Mouse (Mus musculus): ENCODE data around the gene Zc3h12d.
A peak's percentile ranks its signal among the peaks of the same experiment; 100 is the strongest.

Zc3h12d gene

DNA sequence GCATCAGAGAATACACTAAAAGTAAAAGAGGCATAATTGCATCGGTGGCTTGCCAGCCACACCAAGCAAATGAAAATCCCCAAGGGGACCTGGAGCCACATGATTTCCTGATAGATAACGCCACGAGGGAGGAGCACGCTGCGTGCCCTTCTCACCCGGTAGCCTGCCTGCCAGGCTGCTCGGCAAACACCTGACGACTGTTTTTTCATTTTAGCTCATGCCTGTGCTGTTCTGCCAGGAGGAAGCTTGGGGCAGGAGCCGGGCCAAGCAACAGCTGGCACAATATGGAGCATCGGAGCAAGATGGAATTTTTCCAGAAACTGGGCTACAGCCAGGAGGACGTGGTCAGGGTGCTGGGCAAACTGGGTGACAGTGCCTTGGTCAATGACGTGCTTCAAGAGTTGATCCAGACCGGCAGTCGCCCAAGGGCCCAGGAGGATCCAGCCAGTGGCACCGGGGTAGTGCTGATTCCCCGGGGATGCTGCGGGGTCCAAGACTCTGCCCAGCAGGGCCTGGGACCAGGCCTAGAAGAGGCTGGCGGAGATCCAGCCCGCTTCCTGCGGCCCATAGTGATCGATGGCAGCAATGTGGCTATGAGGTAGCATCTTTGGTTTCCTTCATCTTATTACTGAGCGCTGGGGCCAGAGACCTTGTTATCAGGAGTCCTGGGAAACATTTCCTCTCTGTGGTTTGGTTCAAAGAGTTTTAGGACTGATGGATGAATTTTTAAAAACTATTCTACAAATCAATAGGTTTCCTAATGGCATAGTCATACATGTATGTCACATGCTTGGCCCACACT lies 7.5 kb downstream of the Zc3h12d start:
- peak; percentile 50 to 51 for DNase-seq

DNA sequence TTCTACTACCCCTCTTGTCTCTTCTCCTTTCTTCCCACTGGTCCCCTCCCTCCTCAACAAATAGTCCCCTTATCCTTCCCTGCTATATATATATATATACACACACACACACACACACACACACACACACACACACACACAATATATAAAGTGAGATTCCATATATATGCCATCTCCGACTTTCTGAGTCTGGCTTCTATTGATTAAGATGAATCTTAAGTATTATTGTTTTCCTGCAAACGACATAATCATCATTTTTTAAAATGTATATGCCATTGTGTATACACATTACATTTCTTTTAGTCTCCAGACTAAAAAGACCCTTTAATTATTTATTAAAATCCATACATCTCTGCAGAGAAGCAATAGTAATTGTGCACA lies 8.1 kb downstream of the Zc3h12d start:
- DNase-seq = no peak

DNA sequence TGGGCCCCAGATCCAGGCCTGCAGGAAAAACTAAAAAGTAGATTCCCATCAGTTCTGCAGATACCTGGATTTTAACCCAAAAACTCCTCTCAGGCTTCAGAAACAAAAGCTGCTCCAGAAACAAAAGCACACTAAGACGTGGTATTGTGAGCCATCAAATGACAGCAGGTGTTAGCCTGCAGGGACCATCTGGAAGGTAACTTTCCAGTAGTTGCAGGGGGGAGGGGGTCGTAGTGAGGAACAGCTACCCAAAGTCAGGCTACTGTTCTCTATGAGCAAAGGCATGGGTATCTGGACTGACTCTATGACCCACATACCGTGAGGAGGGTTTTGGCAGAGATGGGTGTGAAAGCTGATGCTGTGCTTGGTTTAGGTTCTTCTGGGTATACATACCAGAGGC lies 8.5 kb downstream of the Zc3h12d start:
- DNase-seq = no peak

DNA sequence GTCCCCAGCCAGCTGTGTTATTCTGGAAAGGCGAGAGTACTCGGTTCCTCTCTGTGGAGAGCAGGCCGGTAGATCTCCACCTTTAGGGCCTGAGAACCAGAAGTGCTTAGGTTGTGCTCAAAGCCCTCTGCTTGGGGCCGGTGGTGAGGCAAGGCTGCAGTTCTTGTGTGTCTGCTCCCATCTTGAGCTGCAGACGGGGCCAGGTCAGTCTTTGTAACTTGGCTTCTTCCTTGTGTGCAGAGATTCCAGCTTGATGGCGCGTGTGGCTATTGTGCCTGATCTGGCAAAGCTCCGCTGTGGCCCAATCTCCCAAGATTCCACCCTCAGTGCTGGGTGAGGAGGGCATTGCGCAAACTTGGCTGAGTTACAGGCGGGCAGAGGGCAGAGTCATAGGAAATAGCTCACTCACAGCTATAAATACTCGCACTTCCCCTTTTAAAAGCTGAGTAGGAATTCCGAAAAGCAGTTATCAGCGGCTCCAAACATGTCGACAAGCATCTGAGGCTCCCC lies 9.4 kb downstream of the Zc3h12d start:
- DNase-seq = peak; percentile 30 to 44

DNA sequence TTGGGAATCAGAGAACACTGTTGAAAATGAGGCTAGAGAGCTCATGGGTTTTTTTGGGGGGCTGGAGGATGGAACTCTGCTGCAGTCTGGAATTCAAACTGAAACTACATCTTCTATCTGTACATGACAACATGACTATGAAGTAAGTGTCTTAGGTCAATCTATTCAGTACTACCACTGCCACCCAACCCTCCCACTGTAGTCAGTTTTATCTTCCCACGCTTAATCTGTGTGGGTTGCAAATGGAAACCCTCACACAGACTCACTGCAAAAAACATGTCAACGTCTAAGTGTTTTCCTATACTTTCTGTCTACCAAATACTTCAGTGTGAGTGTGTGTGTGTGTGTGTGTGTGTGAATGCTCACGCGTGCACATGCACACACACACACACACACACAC lies 10.9 kb downstream of the Zc3h12d start:
- DNase-seq = no peak

DNA sequence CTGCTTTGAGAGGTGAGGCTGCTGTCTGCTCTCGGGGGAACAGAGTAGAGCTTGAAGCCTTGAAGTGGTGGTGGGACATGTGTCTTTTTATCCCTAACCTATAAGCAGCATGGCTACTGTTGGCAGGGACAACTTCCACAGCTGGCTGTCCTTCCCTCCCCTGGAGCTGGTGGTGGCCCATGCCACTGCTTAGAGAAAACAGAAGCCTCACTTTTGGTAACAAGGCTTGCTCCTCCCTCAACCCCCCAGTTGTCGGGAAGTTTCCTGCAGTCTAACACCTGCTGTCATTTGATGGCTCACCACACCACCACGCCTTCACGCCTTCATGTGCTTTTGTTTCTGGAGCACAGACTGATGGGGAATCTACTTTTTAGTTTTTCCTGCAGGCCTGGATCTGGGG lies 11.9 kb downstream of the Zc3h12d start:
- no peak for DNase-seq

DNA sequence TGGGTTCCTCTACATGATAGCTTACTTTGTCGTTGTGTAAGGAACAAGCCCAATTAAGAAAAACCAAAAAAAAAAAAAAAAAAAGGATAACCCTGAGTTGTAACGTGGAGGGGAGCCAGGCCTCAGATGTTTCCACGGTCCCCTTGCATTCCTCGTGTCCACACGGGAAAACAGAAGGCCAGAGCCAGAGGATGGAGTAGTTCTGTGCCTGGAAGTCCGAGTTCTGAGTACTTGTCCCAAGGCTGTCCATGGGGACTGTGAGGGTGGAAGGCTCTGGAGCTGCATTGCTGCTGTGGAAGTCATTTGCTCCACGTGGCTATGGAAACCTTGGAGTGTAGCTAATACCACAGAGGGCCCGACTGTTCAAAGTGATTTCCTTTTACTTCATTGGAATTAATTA lies 12.9 kb downstream of the Zc3h12d start:
- no peak for DNase-seq

DNA sequence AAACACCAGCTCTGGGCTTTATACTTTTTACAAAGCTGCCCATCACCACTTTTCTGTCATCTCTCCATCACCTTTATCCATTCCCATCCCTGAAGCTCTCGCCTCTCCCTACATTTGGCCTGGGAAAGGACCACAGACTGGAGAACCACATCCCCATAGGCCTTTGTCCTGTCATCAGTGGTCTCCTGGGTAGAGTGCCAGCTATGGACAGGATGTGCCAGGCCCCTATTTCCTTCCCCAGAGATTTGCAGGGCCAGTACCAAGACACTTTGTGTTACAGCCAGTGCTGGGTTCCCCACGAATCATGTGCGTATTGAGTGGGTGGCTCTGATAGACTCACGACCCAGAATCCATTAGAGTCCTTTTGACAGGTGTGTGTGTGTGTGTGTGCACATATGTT lies 13.7 kb downstream of the Zc3h12d start:
- no peak for DNase-seq

DNA sequence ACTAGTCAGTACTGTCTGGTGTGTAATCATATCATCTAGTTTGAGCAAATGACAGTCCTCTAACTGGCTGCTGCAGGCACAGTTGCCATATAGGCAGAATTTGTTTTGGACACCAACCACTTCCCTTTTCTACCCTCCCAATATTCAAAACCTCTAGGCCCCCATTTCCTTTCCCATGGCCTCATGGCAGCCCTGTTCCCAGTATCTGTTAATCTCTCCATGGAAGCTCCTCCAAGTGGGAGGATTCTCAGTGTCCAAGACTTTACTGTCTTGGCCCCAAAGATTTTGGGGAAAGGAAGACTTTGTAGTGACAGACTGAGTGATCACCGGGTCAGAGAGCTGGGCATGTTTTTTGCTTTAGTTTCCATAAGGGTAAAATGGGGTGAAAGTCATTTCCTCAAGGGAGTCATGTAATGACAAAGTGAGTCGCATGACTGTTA lies 14.9 kb downstream of the Zc3h12d start:
- no peak for DNase-seq

DNA sequence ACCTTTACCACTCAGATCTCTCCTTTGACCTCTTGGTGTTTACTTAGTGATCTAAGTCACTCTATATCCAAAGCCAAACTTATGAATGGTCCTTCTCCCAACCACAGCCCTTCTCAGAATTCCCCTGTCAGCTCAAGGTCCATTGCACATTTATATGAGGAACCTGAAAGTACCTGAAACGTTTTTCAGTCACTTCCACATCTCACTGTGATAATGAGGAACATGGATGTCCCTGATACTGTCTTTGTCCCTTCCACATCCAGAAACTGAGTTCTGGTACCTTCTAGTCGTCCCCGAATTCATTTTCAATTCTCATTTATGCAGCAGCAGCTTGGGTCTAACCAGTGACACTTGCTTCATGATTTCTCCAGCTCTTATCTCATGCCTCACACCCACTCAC lies 19.6 kb downstream of the Zc3h12d start:
- DNase-seq = no peak

DNA sequence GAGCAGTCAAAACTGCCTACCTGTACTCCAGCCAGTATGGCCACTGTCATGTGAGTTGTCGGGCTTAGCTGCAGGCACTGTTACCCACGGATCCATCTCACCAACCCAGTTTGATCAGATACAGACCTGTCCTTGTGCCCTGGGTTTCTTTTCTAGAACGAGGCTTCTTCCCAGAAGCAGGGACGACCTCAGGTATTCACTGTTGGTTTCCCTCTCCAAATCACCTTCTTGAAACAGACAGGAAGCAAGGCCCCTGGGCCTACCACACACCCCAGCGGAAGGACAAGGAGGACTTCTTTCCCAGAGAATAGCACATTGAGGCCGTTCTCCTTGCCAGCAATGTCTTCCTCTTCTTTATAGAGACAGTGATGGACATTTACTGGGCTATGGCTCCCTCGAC lies 28.2 kb downstream of the Zc3h12d start:
- no peak for DNase-seq

DNA sequence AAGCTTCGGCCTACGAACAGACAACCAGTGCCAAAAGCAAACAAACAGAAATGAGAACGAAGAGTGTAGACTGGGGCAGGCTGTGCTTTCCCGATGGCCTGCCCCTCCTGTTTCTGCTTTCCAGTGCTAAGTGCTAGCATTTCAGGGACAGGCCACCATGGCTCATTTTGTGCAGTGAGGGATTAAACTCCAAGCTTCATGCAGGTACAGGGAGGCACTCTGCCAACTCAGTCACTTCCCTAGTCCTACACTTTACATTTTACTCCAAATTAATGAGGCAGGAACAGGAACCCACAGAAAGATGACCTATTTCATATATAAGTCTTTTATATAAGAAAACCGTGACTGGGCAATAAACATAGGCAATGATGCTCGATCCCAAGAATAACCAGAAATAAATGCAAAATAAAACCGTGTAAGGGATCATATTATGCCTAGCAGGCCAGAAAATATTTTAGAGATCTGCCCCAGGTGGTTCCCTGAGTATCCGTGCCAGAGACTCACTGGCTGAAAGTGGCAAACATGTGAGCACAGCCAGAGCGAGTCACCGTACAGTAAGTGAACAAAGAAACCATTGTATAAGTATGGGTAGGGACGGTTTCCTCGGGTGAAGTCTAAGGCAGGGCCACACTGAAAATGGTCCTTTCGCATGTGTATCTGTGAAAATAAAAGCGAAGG lies 29.1 kb downstream of the Zc3h12d start:
- DNase-seq = peak in 1 of 2 experiments; percentile 39

DNA sequence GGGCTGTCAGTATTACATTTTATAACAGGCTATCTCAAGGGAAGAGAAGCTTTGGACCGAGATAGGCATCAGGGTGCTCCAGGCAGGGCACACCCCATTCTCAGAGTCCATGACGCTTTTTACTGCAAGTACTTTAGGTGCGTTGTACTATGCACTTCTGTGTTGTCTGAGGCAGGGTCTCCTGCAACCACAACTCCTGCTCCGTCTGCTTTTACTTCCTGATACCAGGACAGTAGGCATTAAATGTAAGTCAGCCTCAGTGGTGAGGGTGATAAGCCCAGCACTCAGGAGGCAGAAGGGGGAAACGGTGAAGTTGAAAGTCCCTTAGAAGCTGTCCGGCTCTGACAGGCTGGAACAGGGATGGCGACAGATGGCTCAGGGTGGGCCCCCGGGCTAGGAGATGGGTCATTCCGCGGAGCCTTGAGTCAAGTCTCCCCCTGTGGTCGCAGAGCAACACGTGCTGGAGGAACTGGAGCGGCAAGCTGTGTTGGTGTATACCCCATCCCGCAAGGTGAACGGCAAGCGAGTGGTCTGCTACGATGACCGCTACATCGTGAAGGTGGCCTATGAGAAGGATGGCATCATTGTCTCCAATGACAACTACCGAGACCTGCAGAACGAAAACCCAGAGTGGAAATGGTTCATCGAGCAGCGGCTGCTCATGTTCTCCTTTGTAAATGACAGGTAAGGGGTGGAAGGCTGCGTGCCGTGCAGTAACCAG lies 29.8 kb downstream of the Zc3h12d start:
- DNase-seq = no peak

DNA sequence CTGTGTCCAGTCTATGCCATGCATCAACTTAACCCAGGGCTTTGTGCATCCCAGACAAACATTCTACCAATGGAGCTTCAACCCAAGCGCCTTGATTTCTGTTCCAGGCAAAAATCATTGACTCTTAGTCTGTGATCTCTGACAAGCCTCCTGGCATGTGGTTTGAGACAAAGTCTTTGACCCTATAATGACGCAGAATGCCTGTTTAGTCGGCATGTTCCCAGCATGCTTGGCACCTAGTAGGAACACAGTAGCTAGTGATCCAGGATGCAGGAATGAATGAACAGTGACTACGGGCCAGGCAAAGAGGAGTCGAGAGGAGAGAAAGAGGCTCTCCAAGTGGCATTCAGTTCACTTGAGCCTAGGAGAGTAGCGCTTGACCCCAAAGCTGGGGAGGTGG lies 31.1 kb downstream of the Zc3h12d start:
- no peak for DNase-seq

DNA sequence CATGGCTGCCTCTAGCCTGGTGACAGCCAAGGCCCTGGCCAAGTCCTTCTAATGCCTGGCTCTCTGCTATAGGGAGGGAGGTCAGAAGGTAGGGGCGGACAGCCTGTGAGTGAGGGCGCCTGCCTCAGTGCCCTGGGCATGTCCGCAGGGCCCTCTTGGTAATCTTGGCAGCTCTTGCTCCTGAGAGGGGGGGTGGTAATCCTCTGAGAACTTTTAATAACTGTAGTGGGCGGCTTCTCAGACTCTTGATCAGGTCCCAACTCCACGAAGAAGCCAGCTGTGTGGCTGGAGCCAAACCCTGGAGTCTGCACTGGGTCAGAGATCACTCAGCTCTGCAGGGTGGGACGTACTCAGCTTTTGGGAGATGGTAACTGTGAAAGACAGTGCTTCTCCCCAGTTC lies 31.9 kb downstream of the Zc3h12d start:
- no peak for DNase-seq

DNA sequence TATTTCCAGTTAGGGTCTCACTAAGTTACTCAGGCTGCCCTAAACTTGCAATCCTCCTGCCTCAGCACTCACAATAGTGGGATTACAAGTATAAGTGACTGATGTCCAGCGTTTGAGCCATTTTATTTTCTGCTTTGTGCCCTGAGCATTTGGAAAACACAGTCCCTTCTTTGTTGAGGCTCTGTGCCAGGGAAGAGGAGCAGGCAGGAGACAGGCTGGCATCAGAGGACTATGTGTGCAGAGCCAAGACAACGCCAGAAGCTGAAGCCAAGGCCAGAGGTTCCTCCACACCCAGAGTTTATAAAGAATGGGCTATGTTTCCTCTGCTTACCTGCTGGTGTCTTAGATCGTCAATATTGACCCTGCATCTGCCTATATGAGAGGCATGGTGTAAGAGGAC lies 32.5 kb downstream of the Zc3h12d start:
- no peak for DNase-seq

DNA sequence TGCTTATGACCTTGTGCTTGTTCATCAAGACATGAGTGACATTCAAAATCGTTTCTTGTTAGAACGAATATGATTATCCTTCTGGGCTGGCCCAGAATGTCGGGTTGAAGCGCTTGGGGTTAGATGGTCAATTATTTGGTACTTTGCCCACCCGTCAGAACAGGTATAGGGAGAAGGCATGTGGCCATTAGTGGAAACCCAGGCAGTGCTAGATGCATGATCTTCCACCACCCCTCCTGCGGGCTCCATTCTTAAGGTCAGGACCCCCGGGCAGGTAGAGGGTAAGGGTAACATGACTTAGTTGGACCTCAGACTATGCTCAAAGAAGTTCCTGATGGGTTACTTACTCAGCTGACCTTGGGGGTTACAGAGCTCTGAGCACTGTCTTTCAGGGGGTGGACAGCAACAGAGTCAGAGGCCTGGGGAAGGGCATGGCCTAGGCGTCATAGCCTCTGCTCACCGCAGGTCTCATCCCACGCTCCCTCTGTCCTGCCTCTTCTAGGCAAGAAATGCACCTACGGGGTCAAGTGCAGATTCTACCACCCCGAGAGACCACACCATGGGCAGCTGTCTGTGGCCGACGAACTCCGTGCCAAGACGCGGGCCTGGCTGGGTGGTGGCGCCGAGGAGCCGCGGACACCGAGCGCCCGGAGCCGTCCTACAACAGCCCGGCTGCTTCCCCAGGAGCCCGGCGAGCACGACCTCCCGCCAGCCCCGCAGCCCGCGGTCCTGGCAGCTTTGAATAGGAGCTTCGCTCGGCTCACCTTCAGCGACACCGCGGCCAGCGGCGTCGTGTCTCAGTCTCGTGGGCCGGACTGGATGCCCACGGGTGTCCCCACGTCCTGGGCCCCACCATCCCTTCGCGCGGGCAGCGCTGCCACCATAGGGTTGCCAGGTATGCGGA lies 34.7 kb downstream of the Zc3h12d start:
- peak; percentile 48 to 66 for DNase-seq

DNA sequence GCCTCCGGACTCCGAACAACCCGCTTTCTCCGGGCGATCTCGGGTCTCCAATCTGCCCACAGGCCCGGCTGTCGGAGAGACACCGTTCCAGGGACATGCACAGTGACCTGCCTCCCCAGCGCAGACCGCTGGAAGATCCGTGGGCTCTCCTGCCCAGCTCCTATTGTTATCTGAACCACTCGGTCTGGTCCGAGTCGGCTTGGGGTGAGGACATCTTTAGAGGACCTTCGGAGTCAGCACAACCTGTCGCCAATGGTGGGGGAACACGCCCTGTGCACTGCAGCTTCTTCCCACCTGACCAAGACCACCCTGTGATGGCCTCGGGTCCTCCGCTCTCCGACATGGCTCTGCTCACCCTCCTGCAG lies 35.4 kb downstream of the Zc3h12d start:
- no peak for DNase-seq

DNA sequence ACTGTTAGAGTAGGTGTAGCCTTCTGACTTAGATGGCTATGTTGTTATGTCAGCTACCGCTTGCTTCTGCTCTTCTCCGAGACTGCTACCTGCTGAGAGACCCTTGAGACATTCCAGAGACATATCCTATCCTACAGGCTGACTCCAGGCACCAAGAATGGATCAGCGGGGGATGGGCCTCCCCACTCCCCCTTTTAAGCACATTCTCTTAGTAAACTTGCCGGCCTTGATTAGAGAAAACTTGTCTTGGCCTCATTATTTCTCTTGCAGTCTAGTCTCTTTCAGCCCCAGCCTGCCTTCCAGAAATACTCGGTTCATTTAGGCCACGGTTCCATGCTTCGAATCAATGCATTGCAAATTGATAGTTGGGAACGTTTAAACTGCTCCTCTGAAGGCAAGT lies 37.5 kb downstream of the Zc3h12d start:
- no peak for DNase-seq

DNA sequence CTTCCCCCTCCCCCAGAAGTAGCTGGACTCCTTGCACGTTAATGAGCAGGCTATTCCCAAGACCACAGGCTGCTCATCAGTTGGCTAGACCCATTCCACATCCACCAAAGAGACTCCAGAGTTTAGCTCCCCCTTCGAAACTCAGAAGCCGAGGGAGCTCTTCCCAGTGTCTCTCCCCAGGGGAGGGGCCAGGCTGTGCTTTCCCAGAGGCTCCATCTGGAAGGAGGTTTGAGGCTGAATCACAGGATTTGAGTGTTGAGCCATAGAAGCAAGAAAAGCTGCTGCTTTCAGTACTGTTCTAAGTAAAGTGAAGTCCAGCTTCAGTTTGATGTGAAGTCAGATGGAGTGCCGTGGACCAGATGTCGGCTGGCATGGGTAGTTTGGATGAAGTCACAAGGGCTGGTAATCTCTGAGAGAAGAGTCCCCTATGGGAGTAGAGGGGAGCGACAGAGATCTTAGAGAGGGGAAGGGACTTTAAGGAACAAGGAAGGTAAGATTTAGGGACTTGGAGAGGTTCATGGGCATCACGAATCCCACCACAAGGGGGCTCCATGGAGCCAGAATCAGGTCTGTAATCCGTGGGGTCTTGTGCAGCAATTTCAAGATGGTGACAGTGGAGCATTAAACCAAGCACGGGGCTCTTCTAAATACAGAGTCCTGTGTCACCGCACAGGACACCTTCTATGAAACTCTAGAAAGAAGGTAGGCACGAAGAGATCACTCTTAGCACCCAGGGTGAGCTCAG lies 38.5 kb downstream of the Zc3h12d start:
- peak in 1 of 2 experiments; percentile 34 for DNase-seq

DNA sequence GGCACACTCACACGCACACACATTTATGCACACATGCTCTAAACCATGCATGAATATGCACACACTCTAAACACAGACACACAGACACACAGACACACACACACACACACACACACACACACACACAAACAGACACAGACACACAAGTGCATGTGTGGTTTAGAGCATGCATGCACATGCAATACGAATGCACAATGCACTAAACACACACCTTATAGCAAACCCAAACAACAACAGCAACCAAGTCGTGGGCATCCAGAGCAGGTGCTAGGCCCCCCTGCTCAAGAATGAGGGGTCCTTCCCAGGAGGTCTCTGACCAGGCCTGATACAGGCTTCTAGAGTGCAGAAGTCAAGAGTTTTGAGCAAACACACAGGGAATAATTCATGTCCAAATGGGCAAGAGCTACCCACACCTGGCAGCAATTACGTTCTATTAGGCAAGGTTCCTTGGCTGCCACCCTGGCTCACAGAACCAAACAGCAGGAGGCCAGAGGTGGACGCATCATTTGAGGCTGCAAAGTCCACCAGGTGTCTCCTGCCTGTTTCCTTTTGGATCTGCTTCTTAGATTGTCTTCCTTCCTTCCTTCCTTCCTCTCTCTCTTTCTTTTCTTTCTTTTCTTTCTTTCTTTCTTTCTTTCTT lies 39.2 kb downstream of the Zc3h12d start:
- DNase-seq = no peak

All from cerebellum, postnatal 25 days (tissue).